Mouse (Mus musculus) large intestine, adult 2 months (tissue): ENCODE measurements at regions not wholly inside any gene's neighbourhood (a gene's known extent, or its start where the extent isn't known, plus 50 kb on each side); places are given as distances from the start of the nearest gene placed in this dataset.

ENCODE experiments used
- DNase-seq: peaks from one replicate; pipeline ENCODE4 v3.0.0-alpha.2; 2012; ENCODE audit warnings: low read depth, low spot score
- WGBS: fragments of 180-500 bp; shearing (Covaris S2); methylation state at CpG from one replicate; pipeline ENCODE4 v1.1.7; 2018; 5-methylcytosine and 5-hydroxymethylcytosine counted together

DNA sequence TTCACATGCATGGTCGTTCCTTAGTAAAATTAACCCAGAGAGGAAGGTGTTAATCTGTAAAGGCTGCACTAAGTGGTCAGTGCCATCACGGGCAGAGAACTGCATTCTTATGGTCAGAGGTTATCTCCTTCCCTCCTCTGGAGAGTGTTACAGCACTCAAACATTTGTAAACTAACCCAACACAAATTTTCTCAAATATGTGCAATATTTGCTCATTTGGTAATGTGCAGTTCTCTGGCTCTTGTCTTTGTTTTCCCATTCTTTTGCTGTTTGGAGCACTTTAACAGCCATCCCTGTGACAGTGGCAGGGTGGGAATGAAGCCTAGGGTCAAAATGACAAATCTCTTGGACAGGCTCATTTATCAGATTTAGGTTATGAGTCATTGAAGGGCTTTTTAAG lies 248.5 kb upstream of the Pde3a start:
- no peak for DNase-seq
- 62% methylated on average over 2 of the region's 2 CpGs for WGBS

DNA sequence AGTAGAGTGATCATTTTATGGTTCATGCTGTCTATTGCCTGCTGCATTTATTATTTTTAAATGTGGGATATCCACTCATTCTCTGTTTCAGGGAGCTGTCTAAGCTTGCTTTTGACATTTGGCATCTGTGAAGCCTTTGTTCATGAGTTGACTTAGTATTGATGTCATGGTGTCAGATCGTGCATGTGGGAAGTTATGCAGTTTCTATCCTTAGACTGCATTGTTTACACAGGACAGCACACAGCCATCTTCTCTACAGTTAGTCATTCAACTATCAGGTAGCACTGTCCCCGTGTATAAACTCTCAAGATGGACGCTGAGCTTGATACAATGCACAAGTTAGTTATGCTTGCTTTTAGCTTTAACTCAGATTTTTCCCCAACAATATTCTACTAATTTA lies 247.8 kb upstream of the Pde3a start:
- DNase-seq, result no peak
- WGBS, result 70% methylated on average over 3 of the region's 3 CpGs

DNA sequence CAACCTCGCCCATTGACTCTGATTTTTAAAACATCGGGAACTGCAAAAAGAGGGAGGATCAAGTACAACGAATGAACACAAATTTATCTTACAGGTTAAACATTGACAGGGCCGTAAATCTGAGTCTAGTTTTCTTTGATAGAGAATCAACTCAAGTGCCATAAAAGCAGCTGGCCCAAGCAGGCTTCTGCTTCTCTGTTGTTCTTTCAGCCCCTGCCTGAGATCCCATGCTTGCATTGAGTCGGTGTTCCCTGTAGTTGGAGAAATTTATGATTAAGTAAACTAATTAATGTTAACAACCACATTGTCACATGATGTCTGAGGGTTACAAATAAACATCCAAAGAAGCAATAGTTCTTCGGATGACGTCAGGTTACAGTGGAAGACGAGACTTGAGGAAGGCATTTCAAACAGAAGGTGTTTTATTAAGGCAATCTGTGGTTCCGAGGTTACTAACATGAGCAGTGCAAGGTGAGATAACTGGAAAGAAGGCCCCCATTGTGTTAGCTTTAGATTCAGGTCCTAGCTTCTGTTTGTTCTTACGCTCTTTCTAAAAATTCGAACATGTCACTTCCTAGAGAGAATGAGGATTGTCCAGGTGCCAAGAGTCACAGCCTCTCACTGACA lies 233.9 kb upstream of the Pde3a start:
- DNase-seq, result peak; percentile 64
- 29% methylated on average over 11 of the region's 11 CpGs for WGBS

DNA sequence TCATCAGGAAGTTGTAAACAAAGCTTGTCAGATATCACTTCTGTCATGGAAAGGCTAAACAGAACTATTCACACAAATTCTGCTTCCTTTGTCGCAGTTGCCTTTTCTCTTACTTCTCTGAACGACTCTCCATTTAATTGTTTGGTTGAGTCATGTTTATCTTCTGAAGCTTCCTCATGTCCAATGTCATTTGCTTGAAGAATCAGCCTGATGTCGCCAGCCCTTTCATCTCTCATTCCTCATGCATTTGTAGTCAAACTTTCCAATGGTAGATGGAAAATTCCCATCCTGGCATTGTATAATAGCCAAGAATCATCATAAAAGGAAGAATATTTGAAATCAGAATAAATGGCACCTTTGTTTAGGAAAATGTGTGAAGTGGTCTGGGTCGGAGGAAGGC lies 225.6 kb upstream of the Pde3a start:
- WGBS, result 71% methylated on average over 4 of the region's 4 CpGs
- DNase-seq, result no peak

DNA sequence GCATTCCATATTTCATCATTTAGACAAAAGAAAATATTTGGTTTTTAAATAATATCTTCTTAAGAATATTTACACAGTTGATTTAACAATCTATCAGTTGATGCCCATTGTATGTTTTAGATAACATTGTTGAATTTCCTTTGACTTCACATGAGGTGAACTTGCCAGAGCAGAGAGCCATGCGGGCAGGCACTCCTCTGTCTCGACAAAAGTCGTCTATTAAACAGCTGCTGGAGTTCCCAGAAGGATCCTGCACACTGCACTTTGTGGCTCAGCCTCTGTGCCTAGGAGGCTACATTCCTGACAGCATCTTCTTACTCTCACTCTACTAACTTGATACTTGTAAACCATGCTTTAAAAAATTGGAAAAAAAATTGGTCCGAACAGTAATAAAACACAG lies 221.7 kb upstream of the Pde3a start:
- DNase-seq, result no peak
- WGBS, result 37% methylated on average over 4 of the region's 4 CpGs

DNA sequence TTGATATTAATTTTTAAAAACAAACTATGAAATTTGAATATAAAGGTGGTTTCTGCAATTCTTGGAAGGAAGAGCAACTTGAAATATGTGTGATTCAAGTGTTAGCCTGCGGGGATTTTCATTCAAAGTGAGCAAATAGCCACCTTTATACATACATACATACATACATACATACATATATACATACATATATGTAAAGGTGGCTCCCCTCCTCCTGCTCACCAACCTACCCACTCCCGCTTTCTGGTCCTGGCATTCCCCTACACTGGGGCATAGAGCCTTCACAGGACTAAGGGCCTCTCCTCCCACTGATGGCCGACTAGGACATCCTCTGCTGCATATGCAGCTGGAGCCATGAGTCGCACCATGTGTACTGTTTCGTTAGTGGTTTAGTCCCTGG lies 221.3 kb upstream of the Pde3a start:
- WGBS, result 90% methylated on average over 5 of the region's 5 CpGs
- DNase-seq, result no peak

DNA sequence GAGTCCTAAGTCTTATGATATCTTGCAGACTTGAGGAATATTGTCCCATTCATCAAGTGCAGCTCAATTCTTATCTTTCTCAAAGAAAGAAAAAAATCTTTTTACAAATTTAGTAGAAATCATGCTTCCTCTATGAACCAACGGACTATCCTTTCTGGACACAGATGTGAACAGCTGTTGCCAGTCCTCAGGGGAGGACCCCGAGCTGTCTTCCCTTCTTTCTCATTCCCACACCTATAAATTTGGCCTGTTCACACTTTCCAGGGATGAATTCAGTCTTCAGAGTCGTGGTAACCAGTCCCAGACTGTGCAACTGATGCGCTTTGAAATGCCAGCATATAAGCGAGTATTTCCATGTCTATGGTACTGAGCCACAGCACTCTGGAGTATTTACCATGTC lies 214.2 kb upstream of the Pde3a start:
- WGBS, result 79% methylated on average over 5 of the region's 5 CpGs

DNA sequence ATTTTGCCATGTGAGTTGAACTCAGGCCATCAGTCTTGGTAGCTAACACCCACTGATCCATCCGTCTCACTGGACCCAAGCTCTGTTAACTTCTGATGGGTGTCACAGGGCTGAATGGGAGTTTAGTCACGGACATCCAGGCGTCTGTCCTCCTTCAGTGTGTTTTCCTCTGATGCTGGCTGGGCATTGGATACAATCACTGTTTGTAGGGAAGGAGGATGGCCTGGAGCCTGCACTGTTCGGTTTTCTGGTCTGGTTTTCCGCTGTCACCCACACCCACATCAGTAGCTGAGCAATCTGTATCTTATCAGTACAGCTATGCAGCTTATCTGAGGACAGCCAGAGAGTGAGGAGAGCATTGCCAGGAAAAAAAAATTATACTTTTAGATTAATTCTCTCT lies 207.7 kb upstream of the Pde3a start:
- WGBS, result 74% methylated on average over 5 of the region's 5 CpGs
- DNase-seq, result no peak

More for the DNA sequence above, 214.2 kb upstream of the Pde3a start:
- no peak for DNase-seq

DNA sequence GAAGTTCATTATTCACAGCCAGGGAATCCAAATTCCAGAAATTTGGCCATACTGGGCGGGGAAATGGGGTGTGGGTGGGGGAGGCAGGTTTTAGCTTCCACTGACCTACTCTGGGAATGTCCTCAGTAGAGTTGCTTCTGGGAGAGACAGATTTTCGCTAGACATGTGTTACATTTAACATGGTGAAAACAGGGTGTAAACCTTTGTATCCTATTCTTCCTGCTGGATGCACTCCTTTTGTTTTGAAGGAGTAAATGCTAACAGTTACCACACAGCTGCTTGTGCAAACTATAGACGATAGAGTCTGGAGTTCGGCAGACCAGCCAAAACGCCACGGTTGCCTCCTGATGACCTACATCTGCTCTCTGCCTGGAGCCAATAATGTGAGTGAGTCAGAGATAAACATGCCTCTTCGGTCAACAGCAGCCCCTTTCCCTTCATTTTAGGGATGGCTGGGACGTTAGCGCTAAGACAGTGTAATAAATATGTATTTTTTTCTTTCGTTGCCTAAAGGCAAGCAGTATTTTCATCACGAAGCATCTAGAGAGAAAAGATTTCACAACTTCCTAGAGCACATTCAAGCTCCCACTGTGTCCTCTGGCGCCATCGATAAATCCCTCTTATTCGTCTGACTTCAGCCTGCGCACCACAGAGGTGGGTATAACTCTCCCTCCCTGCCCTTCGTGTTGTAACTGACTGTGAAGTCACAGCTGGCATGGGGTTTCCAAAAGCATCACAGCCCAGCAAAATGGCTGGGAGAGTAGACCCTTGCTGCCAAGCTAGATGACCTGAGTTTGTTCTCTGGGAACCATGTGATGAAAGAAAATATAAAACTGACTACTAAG lies 207.1 kb upstream of the Pde3a start:
- no peak for DNase-seq
- 72% methylated on average over 16 of the region's 16 CpGs for WGBS

DNA sequence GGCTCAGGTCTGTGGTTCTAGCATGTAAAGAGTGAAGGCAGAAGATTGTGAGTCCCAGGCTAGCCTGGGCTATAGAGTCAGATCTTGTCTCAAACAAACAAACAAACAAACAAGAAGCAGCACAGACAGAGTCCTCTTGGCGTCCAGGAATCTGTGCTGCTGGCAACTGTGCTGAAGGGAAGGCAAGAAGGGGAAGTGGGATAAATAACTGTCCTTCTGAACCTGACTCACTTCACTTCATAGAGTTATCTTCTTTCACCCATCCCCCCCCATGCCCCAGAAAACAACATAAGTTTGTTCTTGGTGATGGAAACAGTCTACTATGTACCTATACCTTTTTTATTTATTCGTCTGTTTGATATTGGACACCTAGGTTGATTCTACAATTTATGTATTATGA lies 200.8 kb upstream of the Pde3a start:
- no peak for DNase-seq
- 90% methylated on average over 2 of the region's 2 CpGs for WGBS

DNA sequence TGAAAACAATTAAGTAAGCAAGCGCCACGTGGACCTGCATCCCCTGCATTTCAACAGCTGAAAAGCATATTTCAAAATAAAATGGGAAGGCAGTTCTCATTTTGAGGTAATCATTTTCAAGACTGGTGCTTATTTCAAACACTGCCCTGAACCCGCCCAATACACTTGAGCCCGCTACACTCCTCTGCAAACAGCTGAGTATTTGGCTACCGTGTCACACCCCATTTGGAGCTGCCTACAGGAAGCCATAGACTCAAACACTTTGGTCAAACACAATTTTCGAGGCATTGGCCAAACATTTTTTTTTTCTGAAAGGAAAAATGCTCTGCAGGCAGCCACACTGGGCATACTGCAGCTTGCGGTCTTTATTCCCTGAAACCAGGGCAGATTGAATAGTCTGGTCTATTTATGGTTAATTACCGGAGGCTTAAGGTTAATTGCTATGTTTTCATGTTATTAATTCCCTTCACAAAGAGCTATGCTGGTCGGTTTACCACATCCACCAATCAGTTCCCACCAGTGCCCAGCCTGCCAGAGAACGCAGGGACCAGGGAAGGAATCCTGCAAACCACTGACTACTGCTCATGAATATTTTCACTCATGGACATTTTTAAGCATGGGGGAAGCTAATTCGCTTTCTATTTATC lies 198.9 kb upstream of the Pde3a start:
- DNase-seq, result no peak
- WGBS, result 53% methylated on average over 11 of the region's 11 CpGs

DNA sequence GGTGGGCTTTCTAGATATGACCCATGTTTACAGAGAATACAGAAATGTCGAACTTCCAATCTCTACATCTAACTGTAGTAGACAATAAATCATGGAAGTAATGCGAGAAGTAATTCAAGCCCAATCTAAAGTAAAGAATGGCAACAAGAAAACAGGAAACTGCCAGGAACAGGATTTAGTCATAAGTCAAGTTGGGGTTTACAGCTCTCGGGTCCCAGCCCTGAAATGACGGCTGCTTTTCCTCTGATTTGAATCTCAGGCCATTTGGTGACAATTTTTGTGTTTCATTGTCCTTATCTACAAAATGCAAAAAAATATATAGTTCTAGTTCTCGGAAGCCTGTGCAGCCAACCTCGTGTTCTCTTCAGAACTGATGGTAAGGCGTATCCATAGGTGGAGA lies 195.0 kb upstream of the Pde3a start:
- 82% methylated on average over 7 of the region's 7 CpGs for WGBS
- no peak for DNase-seq

DNA sequence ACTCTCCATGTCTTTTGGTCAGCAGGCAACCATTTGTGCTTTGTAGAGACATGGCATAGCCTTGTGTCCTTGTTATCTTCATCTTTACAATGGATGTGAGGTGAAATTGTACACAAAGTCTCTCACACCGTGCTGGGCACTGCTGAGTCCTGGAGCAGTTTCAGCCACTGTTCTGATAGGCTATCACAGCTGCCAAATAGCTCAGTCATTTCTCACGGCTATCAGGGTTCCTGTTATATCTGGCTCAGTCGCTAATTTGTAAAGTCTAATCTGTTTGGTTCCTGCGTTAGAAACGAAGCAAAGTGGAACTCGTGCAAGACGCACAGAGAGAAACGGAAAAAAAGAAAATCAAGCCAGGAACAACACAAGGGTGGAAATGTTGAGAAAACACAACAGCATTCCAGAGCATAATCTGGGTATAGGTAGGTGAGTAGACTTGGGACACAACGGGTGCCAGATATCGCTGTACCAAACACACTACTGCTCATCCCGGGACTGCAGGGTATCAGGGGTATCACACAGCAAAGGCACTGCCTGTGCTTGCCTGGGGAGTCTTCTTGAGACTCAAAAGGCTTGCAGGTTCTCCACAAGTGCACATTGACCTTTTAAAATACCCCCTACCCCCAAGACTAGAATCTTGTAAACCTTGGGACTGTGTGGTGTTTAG lies 189.7 kb upstream of the Pde3a start:
- DNase-seq, result no peak
- 95% methylated on average over 11 of the region's 11 CpGs for WGBS

DNA sequence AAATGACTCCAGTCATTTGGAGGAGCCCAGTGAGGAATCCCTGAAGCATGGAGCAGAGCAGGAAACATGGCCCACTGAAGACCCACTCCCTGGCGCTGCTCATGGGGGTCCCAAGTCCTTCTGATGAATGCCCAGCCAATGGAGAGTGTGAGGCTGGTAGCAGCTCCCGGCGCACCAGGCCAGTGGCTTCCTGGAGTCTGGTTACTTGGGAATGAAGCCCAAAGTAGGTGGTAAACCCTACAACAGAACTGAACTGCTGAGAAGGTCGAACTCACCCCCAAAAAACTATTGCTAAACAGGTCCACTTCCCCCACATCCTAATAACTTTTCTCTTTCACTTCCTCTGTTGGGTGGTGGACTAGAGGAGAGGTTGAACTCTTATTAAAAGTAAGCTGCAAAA lies 183.3 kb upstream of the Pde3a start:
- no peak for DNase-seq
- WGBS, result 84% methylated on average over 4 of the region's 4 CpGs

DNA sequence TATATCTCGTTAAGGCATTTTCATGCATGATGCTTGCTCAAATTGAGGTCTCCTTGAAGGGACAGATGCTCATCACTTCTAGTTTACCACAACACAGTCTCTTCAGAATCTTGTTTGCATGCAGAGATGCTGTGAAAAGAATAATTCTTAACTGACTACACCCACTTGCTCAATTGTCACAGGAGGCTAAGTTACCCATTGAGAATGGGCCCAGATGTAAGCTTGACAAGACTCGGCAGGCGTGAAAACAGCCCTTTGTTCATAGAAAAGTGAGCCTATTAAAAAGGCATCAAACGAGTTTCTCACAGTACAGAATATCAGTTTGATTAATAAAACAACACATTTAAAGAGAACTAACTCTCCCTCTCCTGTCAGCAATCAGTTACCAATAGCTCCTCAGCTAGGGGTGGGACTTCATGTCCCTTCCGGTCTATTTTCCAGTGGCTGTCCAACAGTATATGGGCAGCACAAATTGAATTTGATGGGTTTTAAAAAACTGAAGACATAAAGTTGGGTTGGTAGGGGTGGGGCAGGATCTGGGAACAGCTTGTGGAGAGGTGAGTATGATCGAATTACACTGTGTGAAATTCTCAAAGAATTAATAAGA lies 180.1 kb upstream of the Pde3a start:
- DNase-seq, result no peak
- WGBS, result 88% methylated on average over 6 of the region's 6 CpGs

DNA sequence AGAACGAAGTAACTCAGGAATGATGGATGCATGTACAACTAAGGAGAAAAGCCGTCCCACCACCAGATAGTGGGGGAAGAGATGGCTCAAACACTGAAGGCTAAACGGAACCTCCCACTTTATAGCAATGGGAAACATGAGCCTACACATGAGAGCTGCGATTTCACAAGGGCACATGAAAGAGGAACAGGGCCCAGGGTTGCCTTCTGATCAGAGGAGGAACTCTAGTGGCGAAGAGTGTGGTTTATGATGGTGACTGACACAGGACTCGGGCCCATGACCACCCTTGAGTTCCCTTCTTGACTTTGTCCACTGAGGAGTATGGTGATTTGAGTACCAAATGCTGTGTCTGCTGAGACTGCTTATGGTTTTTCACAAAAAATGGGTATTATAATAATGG lies 179.2 kb upstream of the Pde3a start:
- no peak for DNase-seq
- 88% methylated on average over 6 of the region's 6 CpGs for WGBS

DNA sequence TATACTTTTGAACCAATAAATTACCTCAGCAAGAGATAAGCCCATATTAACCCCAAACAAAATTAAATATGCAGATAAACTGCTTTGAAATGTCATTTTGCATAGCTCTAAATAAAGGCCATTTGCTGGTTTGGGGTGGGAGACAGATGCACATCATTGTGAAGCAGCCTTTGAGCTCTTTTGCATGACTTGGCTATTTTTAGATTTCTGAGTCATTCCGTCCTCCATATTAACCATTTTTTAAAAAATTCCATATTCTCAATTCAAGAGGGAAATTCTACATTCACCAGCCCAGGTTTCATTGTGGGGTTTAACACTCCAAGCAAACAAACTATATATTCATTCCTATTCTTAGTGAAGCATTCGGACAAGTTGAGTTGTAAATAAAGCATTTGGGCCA lies 177.6 kb upstream of the Pde3a start:
- DNase-seq, result no peak
- 66% methylated on average over 2 of the region's 2 CpGs for WGBS

DNA sequence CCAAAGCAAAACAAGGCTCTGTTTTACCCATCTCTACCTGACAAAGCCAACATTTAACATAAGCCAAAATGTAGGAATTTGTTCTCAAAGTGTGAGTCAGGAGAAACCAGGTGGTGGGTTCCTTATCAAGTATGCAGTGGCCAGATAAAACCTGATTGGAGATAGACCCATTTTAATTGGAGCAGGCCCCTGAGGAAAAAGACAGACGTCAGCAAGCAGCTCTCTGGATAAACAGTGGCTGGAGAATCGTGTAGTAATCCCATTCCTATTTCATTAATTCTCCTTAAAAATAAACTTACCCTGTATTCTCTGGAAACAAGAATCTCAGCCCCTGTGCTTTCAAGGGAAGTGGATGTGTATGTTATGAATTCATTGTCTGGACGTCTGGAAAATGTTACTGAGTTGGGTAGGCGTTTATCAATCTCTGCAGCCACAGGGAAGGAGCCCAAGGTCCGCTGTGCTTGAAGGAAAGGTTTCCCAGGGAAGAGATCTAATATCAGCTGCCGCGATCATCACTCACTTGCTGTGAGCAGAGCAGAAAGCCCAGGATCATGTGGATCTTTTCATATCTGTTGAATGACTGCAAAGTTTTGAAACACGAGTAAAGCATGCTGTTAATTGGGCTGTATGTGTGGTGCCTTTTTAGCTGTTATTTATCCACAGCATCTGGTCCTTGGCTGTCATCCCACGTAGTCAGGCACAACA lies 157.8 kb upstream of the Pde3a start:
- WGBS, result 68% methylated on average over 9 of the region's 9 CpGs
- no peak for DNase-seq

DNA sequence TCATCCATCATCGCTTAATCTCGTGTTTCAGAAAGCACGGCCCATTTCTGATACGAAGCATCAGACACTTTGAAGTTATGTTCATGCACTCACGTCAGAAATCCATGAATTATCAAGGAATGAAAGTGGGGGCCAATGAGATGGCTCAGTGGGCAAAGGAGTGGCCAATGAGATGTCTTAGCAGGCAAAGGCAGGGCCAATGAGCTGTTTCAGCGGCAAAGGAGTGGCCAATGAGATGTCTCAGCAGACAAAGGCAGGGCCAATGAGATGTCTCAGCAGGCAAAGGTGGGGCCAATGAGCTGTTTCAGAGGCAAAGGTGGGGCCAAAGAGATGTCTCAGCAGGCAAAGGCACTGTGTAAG lies 157.3 kb upstream of the Pde3a start:
- no peak for DNase-seq
- WGBS, result 77% methylated on average over 6 of the region's 6 CpGs
